Mouse (Mus musculus): ENCODE measurements around the gene Rhobtb1.

- TF ChIP-seq CTCF (IDR thresholded peaks at IDR 0.05; ENCODE audit: low read depth) (no peak), EP300 (IDR thresholded peaks at IDR 0.05; ENCODE audit: low read depth) (no peak)
Observed at GRCm38 (mm10) chr10:69304819-69305218, 153.6 kb downstream of the Rhobtb1 start.
